Mouse (Mus musculus): ENCODE measurements around the gene Fetub. TPM values are rescaled to one million over a fixed set of nuclear protein-coding genes. Genes with fewer than 3 reads are reported as not detected.

Gene Fetub
- polyA plus RNA-seq, 1 experiment from 2014 or later: 0.16 TPM

GRCm38 (mm10) chr16:22919971-22920854, 2.1 kb downstream of the Fetub start:
- no peaks in the 10 kb centered on the region for H3K4me1 ChIP-seq (ENCODE audit: control insufficient read depth, insufficient read depth, low read length)
- no peak overlapping the region for H3K4me3 ChIP-seq (ENCODE audit: low read depth, low read length)
- H3K4me2 ChIP-seq (replicated peaks; ENCODE audit: low read depth, low read length): no peak overlapping the region
- 36% methylated on average over 18 of the region's 18 CpGs for WGBS
- H3K27me3 ChIP-seq (ENCODE audit: control insufficient read depth, insufficient read depth, low read length): no peaks in the 10 kb centered on the region
- H3K9ac ChIP-seq (replicated peaks; ENCODE audit: low read depth, low read length): no peak overlapping the region
- H3K27ac ChIP-seq (ENCODE audit: low read length): no peak overlapping the region
- no peaks in the 10 kb centered on the region for H3K36me3 ChIP-seq (ENCODE audit: control insufficient read depth, insufficient read depth, low read length)
- peak; percentile 69; the same call in 1 of the 2 replicates for ATAC-seq (ENCODE audit: insufficient number of reproducible peaks, insufficient read depth, low FRiP score, low read depth)
- no peaks in the 10 kb centered on the region for H3K9me3 ChIP-seq (ENCODE audit: control insufficient read depth, low read depth, low read length)

- no peak overlapping the region for H3K9ac ChIP-seq (replicated peaks; ENCODE audit: low read depth, low read length)
- no peaks in the 10 kb centered on the region for H3K27me3 ChIP-seq (ENCODE audit: control insufficient read depth, insufficient read depth, low read length)
- H3K4me2 ChIP-seq (replicated peaks; ENCODE audit: low read depth, low read length): no peak overlapping the region
- H3K4me3 ChIP-seq (ENCODE audit: low read depth, low read length): no peak overlapping the region
- no peak overlapping the region for H3K27ac ChIP-seq (ENCODE audit: low read length)
- 94% methylated on average over 5 of the region's 5 CpGs for WGBS
- ATAC-seq (ENCODE audit: insufficient number of reproducible peaks, insufficient read depth, low FRiP score, low read depth): no peak
- no peaks in the 10 kb centered on the region for H3K4me1 ChIP-seq (ENCODE audit: control insufficient read depth, insufficient read depth, low read length)
- H3K36me3 ChIP-seq (ENCODE audit: control insufficient read depth, insufficient read depth, low read length): no peaks in the 10 kb centered on the region
- no peaks in the 10 kb centered on the region for H3K9me3 ChIP-seq (ENCODE audit: control insufficient read depth, low read depth, low read length)
These were observed 3.6 kb downstream of the Fetub start for GRCm38 (mm10) chr16:22921761-22922160.

- H3K27me3 ChIP-seq (ENCODE audit: control insufficient read depth, insufficient read depth, low read length): no peaks in the 10 kb centered on the region
- WGBS: 70% methylated on average over 4 of the region's 4 CpGs
- H3K4me1 ChIP-seq (ENCODE audit: control insufficient read depth, insufficient read depth, low read length): no peaks in the 10 kb centered on the region
- no peak overlapping the region for H3K9ac ChIP-seq (replicated peaks; ENCODE audit: low read depth, low read length)
- H3K27ac ChIP-seq (ENCODE audit: low read length): no peak overlapping the region
- H3K4me3 ChIP-seq (ENCODE audit: low read depth, low read length): no peak overlapping the region
- ATAC-seq (ENCODE audit: insufficient number of reproducible peaks, insufficient read depth, low FRiP score, low read depth): no peak
- no peaks in the 10 kb centered on the region for H3K9me3 ChIP-seq (ENCODE audit: control insufficient read depth, low read depth, low read length)
- H3K4me2 ChIP-seq (replicated peaks; ENCODE audit: low read depth, low read length): no peak overlapping the region
- H3K36me3 ChIP-seq (ENCODE audit: control insufficient read depth, insufficient read depth, low read length): no peaks in the 10 kb centered on the region
These were observed 4.3 kb downstream of the Fetub start for GRCm38 (mm10) chr16:22922433-22922832.

GRCm38 (mm10) chr16:22929575-22929974, 11.4 kb downstream of the Fetub start:
- no peak overlapping the region for H3K4me2 ChIP-seq (replicated peaks; ENCODE audit: low read depth, low read length)
- H3K36me3 ChIP-seq (ENCODE audit: control insufficient read depth, insufficient read depth, low read length): no peaks in the 10 kb centered on the region
- H3K27ac ChIP-seq (ENCODE audit: low read length): no peak overlapping the region
- H3K27me3 ChIP-seq (ENCODE audit: control insufficient read depth, insufficient read depth, low read length): no peaks in the 10 kb centered on the region
- 64% methylated on average over 6 of the region's 6 CpGs for WGBS
- no peaks in the 10 kb centered on the region for H3K9me3 ChIP-seq (ENCODE audit: control insufficient read depth, low read depth, low read length)
- H3K9ac ChIP-seq (replicated peaks; ENCODE audit: low read depth, low read length): no peak overlapping the region
- ATAC-seq (ENCODE audit: insufficient number of reproducible peaks, insufficient read depth, low FRiP score, low read depth): no peak
- H3K4me1 ChIP-seq (ENCODE audit: control insufficient read depth, insufficient read depth, low read length): no peaks in the 10 kb centered on the region
- H3K4me3 ChIP-seq (ENCODE audit: low read depth, low read length): no peak overlapping the region

- Histone ChIP-seq H3K36me3 (ENCODE audit: control insufficient read depth, insufficient read depth, low read length) (no peaks in the 10 kb centered on the region), H3K27me3 (ENCODE audit: control insufficient read depth, insufficient read depth, low read length) (no peaks in the 10 kb centered on the region), H3K4me1 (ENCODE audit: control insufficient read depth, insufficient read depth, low read length) (no peaks in the 10 kb centered on the region), H3K4me2 (replicated peaks; ENCODE audit: low read depth, low read length) (no peak overlapping the region), H3K4me3 (ENCODE audit: low read depth, low read length) (no peak overlapping the region), H3K27ac (ENCODE audit: low read length) (no peak overlapping the region), H3K9ac (replicated peaks; ENCODE audit: low read depth, low read length) (no peak overlapping the region), H3K9me3 (ENCODE audit: control insufficient read depth, low read depth, low read length) (no peaks in the 10 kb centered on the region)
- ATAC-seq (ENCODE audit: insufficient number of reproducible peaks, insufficient read depth, low FRiP score, low read depth): no peak
- 85% methylated on average over 11 of the region's 11 CpGs for WGBS
These were observed 13.5 kb downstream of the Fetub start for GRCm38 (mm10) chr16:22931431-22932200.

GRCm38 (mm10) chr16:22937631-22938030, 19.5 kb downstream of the Fetub start:
- WGBS: 92% methylated on average over 12 of the region's 12 CpGs
- Histone ChIP-seq H3K27ac (ENCODE audit: low read length) (no peak overlapping the region), H3K4me1 (ENCODE audit: control insufficient read depth, insufficient read depth, low read length) (no peaks in the 10 kb centered on the region), H3K4me3 (ENCODE audit: low read depth, low read length) (no peak overlapping the region), H3K4me2 (replicated peaks; ENCODE audit: low read depth, low read length) (no peak overlapping the region), H3K27me3 (ENCODE audit: control insufficient read depth, insufficient read depth, low read length) (no peaks in the 10 kb centered on the region), H3K36me3 (ENCODE audit: control insufficient read depth, insufficient read depth, low read length) (no peaks in the 10 kb centered on the region), H3K9ac (replicated peaks; ENCODE audit: low read depth, low read length) (no peak overlapping the region), H3K9me3 (ENCODE audit: control insufficient read depth, low read depth, low read length) (no peaks in the 10 kb centered on the region)
- ATAC-seq (ENCODE audit: insufficient number of reproducible peaks, insufficient read depth, low FRiP score, low read depth): no peak

GRCm38 (mm10) chr16:22938541-22938940, 20.4 kb downstream of the Fetub start:
- H3K4me2 ChIP-seq (replicated peaks; ENCODE audit: low read depth, low read length): no peak overlapping the region
- H3K9ac ChIP-seq (replicated peaks; ENCODE audit: low read depth, low read length): no peak overlapping the region
- H3K9me3 ChIP-seq (ENCODE audit: control insufficient read depth, low read depth, low read length): no peaks in the 10 kb centered on the region
- no peaks in the 10 kb centered on the region for H3K36me3 ChIP-seq (ENCODE audit: control insufficient read depth, insufficient read depth, low read length)
- H3K4me3 ChIP-seq (ENCODE audit: low read depth, low read length): no peak overlapping the region
- H3K4me1 ChIP-seq (ENCODE audit: control insufficient read depth, insufficient read depth, low read length): no peaks in the 10 kb centered on the region
- H3K27ac ChIP-seq (ENCODE audit: low read length): no peak overlapping the region
- 78% methylated on average over 2 of the region's 2 CpGs for WGBS
- ATAC-seq (ENCODE audit: insufficient number of reproducible peaks, insufficient read depth, low FRiP score, low read depth): no peak
- H3K27me3 ChIP-seq (ENCODE audit: control insufficient read depth, insufficient read depth, low read length): no peaks in the 10 kb centered on the region

GRCm38 (mm10) chr16:22939120-22939695, 21.1 kb downstream of the Fetub start:
- ATAC-seq (ENCODE audit: insufficient number of reproducible peaks, insufficient read depth, low FRiP score, low read depth): no peak
- Histone ChIP-seq H3K4me1 (ENCODE audit: control insufficient read depth, insufficient read depth, low read length) (no peaks in the 10 kb centered on the region), H3K9me3 (ENCODE audit: control insufficient read depth, low read depth, low read length) (no peaks in the 10 kb centered on the region), H3K36me3 (ENCODE audit: control insufficient read depth, insufficient read depth, low read length) (no peaks in the 10 kb centered on the region), H3K4me3 (ENCODE audit: low read depth, low read length) (no peak overlapping the region), H3K27ac (ENCODE audit: low read length) (no peak overlapping the region), H3K9ac (replicated peaks; ENCODE audit: low read depth, low read length) (no peak overlapping the region), H3K4me2 (replicated peaks; ENCODE audit: low read depth, low read length) (no peak overlapping the region), H3K27me3 (ENCODE audit: control insufficient read depth, insufficient read depth, low read length) (no peaks in the 10 kb centered on the region)
- WGBS: 86% methylated on average over 8 of the region's 8 CpGs

Measured in stomach, embryonic 14.5 days (tissue).